8 mouse cellular contexts compared by ENCODE assay signal in genomic region chr11:79030570-79031451, GRCm38 (mm10). TPM values are rescaled to one million over a fixed set of nuclear protein-coding genes. Genes with fewer than 3 reads are reported as not detected.
DNase-seq lines count a peak whose midpoint lies in the region; ATAC-seq and TF ChIP-seq lines count a peak whose summit lies in the region.

No protein-coding gene starts in this region.

- DNase-seq in Patski (ENCODE audit: low read depth, low spot score), result no peak
- peak; percentile 77 for DNase-seq in cerebellum, adult 9-10 months
- peak; percentile 61 to 95 for DNase-seq in frontal cortex, adult 2 months (ENCODE audit: extremely low spot score in 1 of 2, low spot score in 1 of 2)
- peak; percentile 90 for DNase-seq in hindbrain, embryonic 14.5 days (ENCODE audit: low spot score)
- peak; percentile 61 for DNase-seq in left cerebral cortex, adult 11 months (ENCODE audit: low spot score)
- peak; percentile 91 for DNase-seq in right cerebral cortex, postnatal 14 days
- DNase-seq in urinary bladder, postnatal 25 days (ENCODE audit: low spot score), result peak; percentile 94

- H3K27ac ChIP-seq in hindbrain, embryonic 14.5 days, result no peak overlapping the region

- WGBS in hindbrain, embryonic 14.5 days, result 59% methylated on average over 19 of the region's 19 CpGs

- no peaks in the 10 kb centered on the region for H3K9me3 ChIP-seq in hindbrain, embryonic 14.5 days (ENCODE audit: control insufficient read depth, low read length)
- H3K9me3 ChIP-seq in megakaryocyte, embryonic 14.5 days, result no peaks in the 10 kb centered on the region

- no peak overlapping the region for H3K9ac ChIP-seq in hindbrain, embryonic 14.5 days

- no peak overlapping the region for H3K4me2 ChIP-seq in hindbrain, embryonic 14.5 days (replicated peaks)

- no peaks in the 10 kb centered on the region for H3K27me3 ChIP-seq in Patski
- H3K27me3 ChIP-seq in hindbrain, embryonic 14.5 days (ENCODE audit: control insufficient read depth, insufficient read depth, low read length), result no peaks in the 10 kb centered on the region
- H3K27me3 ChIP-seq in megakaryocyte, embryonic 14.5 days (replicated peaks), result no peaks in the 10 kb centered on the region

- in situ Hi-C loops in Patski (cut with MboI; ENCODE audit: low pct_unique_long_range_greater_than_20kb), result loop anchor here (5.0 kb wide), 5 partner anchors 51 to 366 kb away; partner anchors contain the start of gene Ksr1

- H3K4me3 ChIP-seq in hindbrain, embryonic 14.5 days (replicated peaks; ENCODE audit: low read length), result no peak overlapping the region
- H3K4me3 ChIP-seq in megakaryocyte, embryonic 14.5 days (replicated peaks), result peak overlapping the region; percentile 48

- CTCF ChIA-PET in Patski (lab: Charles Lee), result interaction anchor here (0.8 to 3.1 kb wide), 20 partner anchors 8 to 298 kb away, joined by 3 to 19 read pairs (median 3); no protein-coding TSS in a partner anchor

- POLR2A ChIA-PET in Patski (lab: Charles Lee), result interaction anchor here (1.0 to 1.3 kb wide), 2 partner anchors 65 to 131 kb away, joined by 3 read pairs; no protein-coding TSS in a partner anchor

- no peak for TF ChIP-seq CTCF in Patski (IDR thresholded peaks at IDR 0.05)

- H3K4me1 ChIP-seq in hindbrain, embryonic 14.5 days (replicated peaks; ENCODE audit: control insufficient read depth, insufficient read depth, low read length), result no peaks in the 10 kb centered on the region
- H3K4me1 ChIP-seq in megakaryocyte, embryonic 14.5 days, result peaks cover 100% of the 10 kb centered on the region

- peak; percentile 23 for ATAC-seq in Patski
- ATAC-seq in hindbrain, embryonic 14.5 days (ENCODE audit: low FRiP score), result peak; percentile 59; the same call in 1 of the 2 replicates

- H3K36me3 ChIP-seq in hindbrain, embryonic 14.5 days (replicated peaks; ENCODE audit: control insufficient read depth, insufficient read depth), result peaks cover 28% of the 10 kb centered on the region
- H3K36me3 ChIP-seq in megakaryocyte, embryonic 14.5 days (replicated peaks; ENCODE audit: low read length), result peaks cover 100% of the 10 kb centered on the region

RNA-seq across cellular contexts. Expression of gene Lgals9, which starts 46.1 kb away (rescaled TPM):
- 1.8 TPM for polyA plus RNA-seq in Patski (2021)
- 15.0 and 17.9 TPM in 2 replicates for polyA plus RNA-seq in frontal cortex, adult 2 months (2012; rRNA removed)
- 12.2 and 13.7 TPM in 2 replicates for polyA plus RNA-seq in hindbrain, embryonic 14.5 days (2014; fragmentation: Nextera tagmentation; extraction: Ambion mirVana)
- 29.7 and 38.1 TPM in 2 replicates for polyA plus RNA-seq in megakaryocyte, embryonic 14.5 days (2012; ENCODE audit: insufficient read depth, low replicate concordance)
